Mouse (Mus musculus) bone marrow, adult 2 months (tissue): ENCODE results near the gene Cept1. TPM values are rescaled to one million over a fixed set of nuclear protein-coding genes. Genes with fewer than 3 reads are reported as not detected.
"Not testable (repeated sequence)": the region's sequence is repeated elsewhere in the genome, so short reads cannot be mapped to it uniquely, and the experiment has no call there.

Experiments used
- H3K27ac ChIP-seq: fragments of 200-500 bp; 2 replicates; pipeline ENCODE4 v1.5.1; 2012; ENCODE audit warnings: low read depth, mild to moderate bottlenecking, control low read depth, inconsistent platforms, low read length; ENCODE audit not compliant: control insufficient read depth, poor library complexity, insufficient read depth
- H3K4me1 ChIP-seq: fragments of 200-500 bp; 2 replicates; pipeline ENCODE4 v1.6.1; 2011; ENCODE audit warnings: low read length; ENCODE audit not compliant: control insufficient read depth, insufficient read depth
- H3K4me3 ChIP-seq: fragments of 200-500 bp; replicated peaks from 2 replicates; pipeline ENCODE3; 2011; ENCODE audit warnings: mild to moderate bottlenecking, low read depth, low read length, control low read depth; ENCODE audit not compliant: control insufficient read depth
- CTCF ChIP-seq: fragments of 200-500 bp; IDR thresholded peaks from 2 replicates; pipeline ENCODE4 v1.5.1; 2011; ENCODE audit warnings: low read length, control low read depth; ENCODE audit not compliant: control insufficient read depth, insufficient read depth
- POLR2A ChIP-seq: fragments of 200-500 bp; IDR thresholded peaks from 2 replicates; pipeline ENCODE4 v1.6.1; 2011; ENCODE audit warnings: low read depth, mild to moderate bottlenecking, control low read depth, low read length, borderline replicate concordance; ENCODE audit not compliant: control insufficient read depth
- WGBS: fragments of 180-500 bp; shearing (Covaris S2); methylation state at CpG from one replicate; pipeline ENCODE4 v1.1.7; 2018; 5-methylcytosine and 5-hydroxymethylcytosine counted together
- polyA plus RNA-seq: library from polyadenylated mRNA; stranded (reverse); fragments of >200 nt; gene quantifications from 2 replicates; pipeline ENCODE4 v1.2.4, GENCODE M21; 2011; ENCODE audit warnings: low replicate concordance; ENCODE audit not compliant: missing spikeins, insufficient read depth, insufficient read length

The Cept1 gene
- polyA plus RNA-seq = 10.4 and 33.2 TPM in 2 replicates

DNA sequence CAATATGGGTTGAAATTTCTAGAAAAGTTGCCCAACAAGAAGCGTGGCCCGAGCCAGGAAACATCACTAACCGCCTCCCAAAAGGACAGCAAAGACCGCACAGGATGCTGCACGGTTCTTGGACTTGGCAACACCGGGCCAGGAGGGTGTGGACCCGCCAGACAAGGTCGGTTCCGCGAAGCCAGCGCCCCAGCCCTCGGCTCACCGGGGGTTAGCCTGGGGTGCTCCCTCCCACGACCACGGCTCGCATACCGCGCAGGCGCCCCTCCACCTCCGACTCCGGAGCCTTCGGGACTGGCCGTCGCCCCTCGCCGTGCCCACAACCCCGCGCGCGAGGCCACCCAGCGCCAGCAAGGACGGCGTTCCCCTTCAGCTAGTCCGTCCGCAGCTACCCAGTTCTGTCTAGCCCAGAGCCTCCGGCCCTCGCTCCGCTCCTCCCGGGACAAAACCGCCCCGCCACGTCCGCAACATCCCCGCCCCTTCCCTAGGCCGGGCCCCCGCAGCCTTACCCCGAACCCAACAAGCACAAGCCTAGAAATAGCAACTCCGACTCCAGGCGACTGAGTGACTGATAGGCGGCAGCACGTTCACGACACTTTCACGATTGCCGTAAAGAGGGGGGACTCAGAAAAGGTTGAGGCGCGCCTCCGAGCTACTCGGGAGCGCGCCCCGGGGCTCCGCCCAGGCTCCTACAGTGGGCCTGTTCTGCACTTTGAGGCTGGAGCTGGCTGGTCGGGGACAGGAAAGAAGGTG lies at the start of gene Cept1, which contains the start of gene Dram2:
TSS of gene Cept1 (minus strand) at position 632 of the 753 bp plus-strand sequence.
TSS of gene Dram2 (plus strand) at position 628 of the 753 bp plus-strand sequence.
- under 1% methylated on average over 63 of the region's 63 CpGs for WGBS
- H3K4me3 ChIP-seq = peak within 1 kb of the TSS; percentile 84
- H3K27ac ChIP-seq = peak within 1 kb of the TSS; percentile 91
- H3K4me1 ChIP-seq = no peaks in the 10 kb centered on the region; the same call in 1 of the 2 replicates
- no peak for TF ChIP-seq CTCF
- TF ChIP-seq POLR2A = peak; percentile 45; the same call in 1 of the 2 replicates

DNA sequence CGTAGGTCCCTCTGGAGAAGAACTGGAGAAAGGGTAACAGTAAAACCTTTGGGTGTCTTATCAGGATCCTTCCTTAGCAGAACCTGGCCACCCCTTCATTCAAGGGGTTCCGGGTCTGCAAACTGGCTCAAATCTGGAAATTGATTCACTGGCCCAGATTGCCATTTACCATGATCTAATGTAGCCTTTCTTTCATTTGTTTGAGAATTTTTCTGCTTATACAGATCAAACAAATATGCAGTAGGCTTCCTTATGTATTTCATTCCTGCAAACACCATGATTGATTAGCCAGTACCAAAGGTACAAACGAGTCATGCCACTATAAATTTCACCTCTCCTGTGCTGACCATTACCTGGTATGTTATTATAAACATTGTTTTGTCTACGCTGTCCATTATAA lies 46.0 kb upstream of the Cept1 start:
- 80% methylated on average over 4 of the region's 4 CpGs for WGBS

DNA sequence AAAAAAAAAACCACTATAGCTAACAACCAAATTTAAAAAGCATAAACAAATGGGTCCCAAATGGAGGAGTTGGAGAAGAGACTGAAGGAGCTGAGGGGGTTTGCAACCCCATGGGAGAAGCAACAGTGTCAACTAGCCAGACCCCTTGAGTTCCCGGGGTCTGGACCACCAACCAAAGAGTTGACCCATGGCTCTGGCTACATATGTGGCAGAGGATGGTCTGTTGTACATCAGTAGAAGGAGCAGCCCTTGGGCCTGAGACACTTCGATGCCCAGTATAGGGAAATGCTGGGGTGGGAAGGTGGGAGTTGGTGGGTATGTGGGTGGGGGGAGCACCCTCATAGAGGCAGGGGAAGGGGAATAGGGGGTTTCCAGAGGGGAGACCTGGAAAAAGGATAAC lies 31.7 kb upstream of the Cept1 start:
- WGBS = 84% methylated on average over 2 of the region's 2 CpGs

More for the DNA sequence above, 46.0 kb upstream of the Cept1 start:
- H3K4me3 ChIP-seq, H3K4me1 ChIP-seq, H3K27ac ChIP-seq: not testable (repeated sequence)

DNA sequence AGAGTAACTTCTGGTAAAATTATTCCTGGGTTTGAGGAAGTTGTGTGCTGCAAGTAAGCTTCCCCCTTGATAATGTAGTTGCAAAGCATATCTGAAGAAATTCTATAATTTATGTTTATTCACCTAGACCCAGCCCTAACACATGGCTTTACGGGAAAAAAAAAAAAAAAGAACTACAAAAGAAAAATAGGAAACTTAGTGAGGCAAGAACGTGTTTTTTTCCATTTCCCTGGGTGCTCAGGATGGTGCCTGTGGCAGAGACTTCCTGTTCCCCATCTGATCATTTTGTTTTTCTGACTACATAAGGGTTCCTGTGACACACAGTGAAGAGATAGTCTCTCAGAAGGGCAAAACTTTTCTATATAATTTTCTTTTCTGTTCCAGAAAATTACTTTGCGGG lies 25.6 kb upstream of the Cept1 start:
- 33% methylated on average over 3 of the region's 3 CpGs for WGBS
- no peak for TF ChIP-seq POLR2A
- TF ChIP-seq CTCF = no peak
- Histone ChIP-seq H3K4me3 (no peak overlapping the region), H3K27ac (no peak overlapping the region), H3K4me1 (no peaks in the 10 kb centered on the region)

More for the DNA sequence above, 31.7 kb upstream of the Cept1 start:
- no peak for TF ChIP-seq CTCF
- TF ChIP-seq POLR2A = no peak
- no peak overlapping the region for H3K4me3 ChIP-seq
- no peaks in the 10 kb centered on the region for H3K4me1 ChIP-seq
- no peak overlapping the region for H3K27ac ChIP-seq

DNA sequence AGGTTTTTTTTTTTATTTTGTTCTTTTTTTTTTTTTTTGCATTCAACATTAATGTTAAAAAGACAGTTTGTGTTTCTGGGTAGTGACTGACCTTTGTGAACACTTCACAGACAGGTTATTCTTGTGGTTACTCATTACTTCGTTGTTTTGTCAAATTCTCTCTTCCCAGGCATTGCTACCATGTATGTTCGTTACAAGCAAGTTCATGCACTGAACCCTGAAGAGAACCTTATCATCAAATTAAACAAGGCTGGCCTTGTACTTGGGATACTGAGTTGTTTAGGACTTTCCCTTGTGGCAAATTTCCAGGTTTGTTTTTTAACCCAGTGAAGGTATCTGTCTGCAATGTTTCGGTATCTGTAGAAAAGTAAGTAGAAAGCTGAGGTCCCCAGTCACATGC lies 18.3 kb upstream of the Cept1 start:
- no peak overlapping the region for H3K27ac ChIP-seq
- WGBS = 85% methylated on average over 3 of the region's 3 CpGs
- TF ChIP-seq CTCF (no peak), POLR2A (no peak)
- no peak overlapping the region for H3K4me3 ChIP-seq
- no peaks in the 10 kb centered on the region for H3K4me1 ChIP-seq

DNA sequence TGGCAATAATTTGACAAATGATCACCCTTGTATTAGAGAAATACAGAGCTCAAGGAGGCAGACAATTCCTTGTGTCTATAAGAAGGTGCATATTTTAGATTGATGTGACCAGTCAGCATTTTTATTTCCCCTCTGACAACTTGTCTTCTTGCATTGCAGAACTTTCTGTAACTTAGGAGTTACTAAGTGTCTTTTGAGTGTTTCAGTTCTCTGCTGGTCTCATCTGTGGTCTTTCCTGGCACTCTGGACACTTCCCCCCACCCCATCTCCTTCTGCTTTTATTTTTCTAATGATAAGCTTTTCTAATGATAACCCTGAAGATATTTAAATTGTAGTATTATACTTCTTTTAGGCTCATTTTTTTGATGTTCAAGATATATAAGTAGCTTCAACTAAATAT lies 10.7 kb upstream of the Cept1 start:
- Histone ChIP-seq H3K27ac (no peak overlapping the region), H3K4me1 (no peaks in the 10 kb centered on the region), H3K4me3 (no peak overlapping the region)
- TF ChIP-seq CTCF (no peak), POLR2A (no peak)

DNA sequence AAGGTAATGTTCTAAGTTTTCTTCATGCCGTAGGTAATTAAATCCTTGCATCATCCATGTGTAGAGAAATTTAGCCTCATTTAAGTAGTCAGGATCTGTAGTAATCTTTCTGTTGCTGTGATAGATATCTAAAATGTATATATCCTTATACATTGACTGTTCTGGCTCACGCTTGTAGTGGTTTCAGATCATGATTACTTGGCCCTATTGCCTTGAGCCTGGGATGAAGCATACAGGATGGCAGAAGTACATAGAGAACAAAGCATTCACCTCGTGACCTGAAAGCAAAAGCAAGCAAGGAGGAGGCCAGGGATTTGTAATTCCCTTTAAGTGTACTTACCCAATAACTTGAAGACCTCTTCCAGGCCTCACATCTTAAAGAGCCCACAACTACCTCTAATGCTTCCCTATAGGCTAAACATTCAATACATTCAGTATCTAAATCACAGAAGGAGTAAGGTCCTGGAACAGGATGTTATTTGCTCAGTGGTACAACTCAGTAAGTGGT lies 8.2 kb upstream of the Cept1 start:
- WGBS = 81% methylated on average over 3 of the region's 3 CpGs
- Histone ChIP-seq H3K4me3 (no peak overlapping the region), H3K27ac (no peak overlapping the region), H3K4me1 (no peaks in the 10 kb centered on the region; the same call in 1 of the 2 replicates)
- TF ChIP-seq CTCF (no peak), POLR2A (no peak)

DNA sequence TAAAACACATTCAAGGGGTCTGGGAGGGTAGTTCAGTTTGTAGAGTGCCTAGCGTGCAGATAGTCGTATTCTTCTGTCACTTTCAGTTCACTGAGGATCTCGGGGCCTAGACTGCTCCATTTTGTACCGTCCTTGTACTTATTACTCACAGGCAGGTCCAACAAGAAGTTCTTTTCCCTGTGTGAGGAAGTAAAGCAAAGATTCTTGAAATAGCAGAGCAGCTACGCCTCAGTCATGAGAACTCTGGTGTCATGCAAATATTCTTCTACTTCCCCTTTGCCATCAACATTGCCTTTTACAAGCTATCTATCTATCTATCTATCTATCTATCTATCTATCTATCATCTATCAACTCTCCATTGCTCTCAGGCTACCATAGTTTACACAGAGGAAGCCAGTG lies 5.8 kb upstream of the Cept1 start:
- Histone ChIP-seq H3K27ac (no peak overlapping the region), H3K4me3 (no peak overlapping the region), H3K4me1 (no peaks in the 10 kb centered on the region; the same call in 1 of the 2 replicates)
- TF ChIP-seq CTCF = no peak
- no peak for TF ChIP-seq POLR2A
- WGBS = 65% methylated on average over 5 of the region's 5 CpGs
